Mouse (Mus musculus) heart, embryonic 15.5 days (tissue): Measurements from ENCODE around the gene Tcn2. TPM values are rescaled to one million over a fixed set of nuclear protein-coding genes. Genes with fewer than 3 reads are reported as not detected.
A peak's percentile ranks its signal among the peaks of the same experiment; 100 is the strongest.

Experiments used
- ATAC-seq: fragments of 200-750 bp; cut with Nextera tagmentation; replicated peaks from 2 replicates; pipeline ENCODE4 v1.8.0; 2017; ENCODE audit warnings: low read depth, moderate TSS enrichment; ENCODE audit not compliant: insufficient number of reproducible peaks, insufficient read depth, low FRiP score
- H3K27ac ChIP-seq: fragments of 300-500 bp; sonication (generic); 2 replicates; pipeline ENCODE4 v1.5.1; 2015; ENCODE audit warnings: mild to moderate bottlenecking, inconsistent platforms
- H3K27me3 ChIP-seq: fragments of 300-500 bp; sonication (generic); 2 replicates; pipeline ENCODE4 v1.6.1; 2015; ENCODE audit warnings: inconsistent platforms
- H3K36me3 ChIP-seq: fragments of 300-500 bp; sonication (generic); 2 replicates; pipeline ENCODE4 v1.6.1; 2015; ENCODE audit warnings: mild to moderate bottlenecking, inconsistent platforms
- H3K4me1 ChIP-seq: fragments of 300-500 bp; sonication (generic); replicated peaks from 2 replicates; pipeline ENCODE4 v1.6.1; 2015; ENCODE audit warnings: inconsistent platforms
- H3K4me2 ChIP-seq: fragments of 300-500 bp; sonication (generic); 2 replicates; pipeline ENCODE4 v1.6.1; 2015; ENCODE audit warnings: inconsistent platforms, mild to moderate bottlenecking, moderate library complexity
- H3K4me3 ChIP-seq: fragments of 300-500 bp; sonication (generic); 2 replicates; pipeline ENCODE4 v1.5.1; 2015; ENCODE audit warnings: mild to moderate bottlenecking, inconsistent platforms
- H3K9ac ChIP-seq: fragments of 300-500 bp; sonication (generic); 2 replicates; pipeline ENCODE4 v1.6.1; 2015; ENCODE audit warnings: mild to moderate bottlenecking, inconsistent platforms
- H3K9me3 ChIP-seq: fragments of 300-500 bp; sonication (generic); replicated peaks from 2 replicates; pipeline ENCODE4 v1.6.1; 2016; ENCODE audit warnings: inconsistent platforms
- WGBS: fragments of 180-500 bp; shearing (Covaris S2); methylation state at CpG from one replicate; pipeline ENCODE4 v1.1.7; 2015; ENCODE audit warnings: mixed read lengths; 5-methylcytosine and 5-hydroxymethylcytosine counted together
- polyA plus RNA-seq: library from polyadenylated mRNA; unstranded; fragments of >200 nt; fragmentation: Nextera tagmentation; extraction: Ambion mirVana; gene quantifications from 2 replicates; pipeline ENCODE4 v1.2.1, GENCODE M21; 2015

Gene Tcn2
- polyA plus RNA-seq: 64.0 and 73.4 TPM in 2 replicates

DNA sequence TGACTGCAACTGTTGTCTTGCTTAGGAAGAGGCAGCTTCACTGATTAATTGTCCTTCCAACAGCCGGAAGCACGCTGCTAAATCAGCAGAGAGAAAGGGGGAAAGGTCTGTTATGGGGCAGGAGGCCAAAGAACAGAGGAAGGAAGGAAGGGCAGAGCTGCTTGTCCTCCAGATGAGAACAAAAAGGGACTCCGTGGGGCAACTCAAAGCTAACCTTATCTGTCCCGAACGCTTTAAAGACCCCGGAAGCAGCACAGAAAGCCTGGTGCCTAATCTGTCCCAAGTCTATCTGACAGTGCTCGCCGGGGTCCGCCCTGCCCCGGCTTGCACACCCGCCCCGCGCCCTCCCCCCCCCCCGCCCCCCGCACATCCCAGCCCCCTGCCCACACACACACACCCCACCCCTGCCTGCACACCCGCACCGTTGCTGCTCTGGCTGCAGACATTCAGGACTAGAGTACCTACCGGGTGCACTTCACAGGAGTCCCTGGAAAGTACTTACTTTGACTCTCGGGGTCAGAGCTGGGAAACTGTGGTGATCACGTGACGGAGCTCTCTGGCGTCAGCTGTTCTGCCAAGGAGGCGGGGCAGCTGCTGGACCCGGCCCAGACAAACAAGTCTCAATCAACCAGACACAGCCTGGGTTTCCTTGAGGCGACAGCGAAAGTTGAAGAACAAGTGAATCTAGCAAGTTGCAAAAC is at the start of gene Tcn2:
Gene Tcn2, minus strand, starts transcription at position 649 of the 701 bp plus-strand sequence.
- H3K4me2 ChIP-seq: peak within 1 kb of the TSS; percentile 78
- WGBS: under 1% methylated on average over 22 of the region's 26 CpGs
- H3K27me3 ChIP-seq: no peaks in the 10 kb centered on the region
- H3K9me3 ChIP-seq: no peaks in the 10 kb centered on the region
- 0 out of 2 replicates have a peak, but pooled peaks cover 7% of the 10 kb centered on the region for H3K36me3 ChIP-seq
- peak within 1 kb of the TSS; percentile 62 for H3K9ac ChIP-seq
- peaks cover 17% of the 10 kb centered on the region for H3K4me1 ChIP-seq
- peak within 1 kb of the TSS; percentile 67 for H3K27ac ChIP-seq
- ATAC-seq: peak; percentile 85
- peak within 1 kb of the TSS; percentile 64 for H3K4me3 ChIP-seq

DNA sequence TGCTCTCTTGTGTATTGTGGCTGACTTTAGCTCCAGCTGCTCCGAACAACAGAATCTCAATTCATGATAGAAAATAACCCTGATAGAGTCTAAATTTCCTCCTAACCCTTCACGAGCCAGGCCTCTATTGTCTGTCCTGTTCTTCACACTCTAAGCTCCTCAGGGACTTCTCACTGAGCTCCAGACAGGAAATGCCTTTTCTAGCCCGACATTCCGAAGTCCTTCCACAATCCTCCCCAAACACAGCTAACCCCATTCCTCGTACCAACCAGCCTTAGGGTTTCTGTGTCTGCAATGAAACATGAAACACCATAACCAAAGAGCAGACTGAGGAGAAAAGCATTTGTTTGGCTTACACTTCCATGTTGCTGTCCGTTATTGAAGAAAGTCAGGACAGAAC is 49.6 kb upstream of the Tcn2 start:
- H3K9me3 ChIP-seq: no peaks in the 10 kb centered on the region
- H3K4me1 ChIP-seq: peaks cover 12% of the 10 kb centered on the region
- ATAC-seq: 0 out of 2 replicates have a peak, but pooled peaks have one; percentile 35
- peaks cover 24% of the 10 kb centered on the region for H3K27me3 ChIP-seq
- peaks cover 33% of the 10 kb centered on the region for H3K36me3 ChIP-seq
- H3K9ac ChIP-seq: no peak overlapping the region
- H3K27ac ChIP-seq: no peak overlapping the region
- WGBS: 53% methylated on average over 6 of the region's 6 CpGs
- H3K4me3 ChIP-seq: no peak overlapping the region
- no peak overlapping the region for H3K4me2 ChIP-seq

DNA sequence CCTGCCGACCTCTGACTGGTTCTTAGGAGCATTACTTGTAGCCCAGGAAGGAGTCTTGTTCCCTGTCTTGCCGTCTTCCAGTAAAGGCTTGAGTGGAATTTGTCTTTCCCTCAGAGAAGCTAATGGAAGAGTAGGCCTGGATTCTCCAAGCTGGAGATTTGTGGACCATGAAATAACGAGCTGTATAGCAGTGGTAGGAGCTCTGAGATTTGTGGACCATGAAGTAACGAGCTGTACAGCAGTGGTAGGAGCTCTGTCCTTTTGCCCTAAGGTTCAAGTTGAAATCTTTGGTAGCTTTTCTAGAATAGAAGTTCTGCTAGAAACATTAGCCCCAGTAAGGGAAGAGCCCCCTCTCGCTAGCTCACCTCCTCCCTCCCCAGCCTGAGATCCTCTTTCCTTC is 46.5 kb upstream of the Tcn2 start:
- Histone ChIP-seq H3K36me3 (peaks cover 63% of the 10 kb centered on the region), H3K27ac (no peak overlapping the region), H3K9ac (no peak overlapping the region), H3K4me1 (peaks cover 8% of the 10 kb centered on the region), H3K27me3 (peaks cover 6% of the 10 kb centered on the region), H3K4me3 (no peak overlapping the region), H3K4me2 (no peak overlapping the region), H3K9me3 (no peaks in the 10 kb centered on the region)
- 90% methylated on average over 5 of the region's 5 CpGs for WGBS
- ATAC-seq: no peak

DNA sequence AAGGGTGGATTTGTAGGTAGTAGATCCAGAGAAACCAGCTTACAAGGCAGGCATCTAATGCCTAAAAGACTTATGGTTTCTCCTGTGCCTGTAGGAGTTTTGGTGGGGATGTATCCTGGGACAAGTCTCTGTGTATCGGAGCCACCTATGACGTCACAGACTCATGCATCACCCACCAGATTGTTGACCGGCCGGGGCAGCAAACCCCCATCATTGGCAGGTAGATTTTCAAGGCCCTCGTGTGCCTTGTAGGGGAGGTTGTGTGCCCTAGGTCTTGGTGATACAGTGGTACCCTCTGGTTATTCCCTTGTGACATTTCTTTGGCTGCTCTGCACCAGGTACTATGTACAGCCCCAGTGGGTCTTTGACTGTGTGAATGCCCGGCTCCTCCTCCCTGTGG is 44.7 kb upstream of the Tcn2 start, which contains the start of gene 4930556J24Rik:
Gene 4930556J24Rik, minus strand, starts transcription at position 101 of the 400 bp plus-strand sequence.
- 93% methylated on average over 6 of the region's 6 CpGs for WGBS
- Histone ChIP-seq H3K9ac (no peak within 1 kb of the TSS), H3K27ac (no peak within 1 kb of the TSS), H3K27me3 (no peaks in the 10 kb centered on the region), H3K4me3 (no peak within 1 kb of the TSS), H3K4me2 (no peak within 1 kb of the TSS), H3K4me1 (no peaks in the 10 kb centered on the region), H3K9me3 (no peaks in the 10 kb centered on the region), H3K36me3 (peaks cover 78% of the 10 kb centered on the region)
- ATAC-seq: no peak

DNA sequence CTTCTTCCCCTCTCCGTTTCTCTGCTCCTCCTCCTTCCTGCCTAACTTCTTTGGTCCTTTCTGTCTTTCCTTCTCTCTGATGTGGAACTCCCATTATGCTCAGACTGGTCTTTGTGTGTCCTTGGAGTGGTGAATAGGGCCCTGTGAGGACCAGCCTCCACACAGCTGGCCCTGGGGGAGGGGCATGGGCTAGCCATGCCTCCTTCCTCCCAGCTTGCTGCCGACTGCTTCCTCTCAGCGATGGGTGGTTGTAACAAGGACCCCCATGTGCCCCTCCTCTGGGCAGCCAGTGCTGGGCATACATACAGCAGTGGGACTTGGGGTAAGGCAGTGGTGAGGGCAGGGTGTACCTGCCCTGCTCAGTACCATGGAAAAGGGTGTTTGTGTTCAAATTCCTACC is 42.4 kb upstream of the Tcn2 start:
- Histone ChIP-seq H3K4me2 (no peak overlapping the region), H3K36me3 (peaks cover 96% of the 10 kb centered on the region), H3K27me3 (no peaks in the 10 kb centered on the region), H3K27ac (no peak overlapping the region), H3K4me1 (no peaks in the 10 kb centered on the region), H3K9me3 (no peaks in the 10 kb centered on the region), H3K9ac (no peak overlapping the region), H3K4me3 (no peak overlapping the region)
- ATAC-seq: no peak
- WGBS: 72% methylated on average over 3 of the region's 3 CpGs

DNA sequence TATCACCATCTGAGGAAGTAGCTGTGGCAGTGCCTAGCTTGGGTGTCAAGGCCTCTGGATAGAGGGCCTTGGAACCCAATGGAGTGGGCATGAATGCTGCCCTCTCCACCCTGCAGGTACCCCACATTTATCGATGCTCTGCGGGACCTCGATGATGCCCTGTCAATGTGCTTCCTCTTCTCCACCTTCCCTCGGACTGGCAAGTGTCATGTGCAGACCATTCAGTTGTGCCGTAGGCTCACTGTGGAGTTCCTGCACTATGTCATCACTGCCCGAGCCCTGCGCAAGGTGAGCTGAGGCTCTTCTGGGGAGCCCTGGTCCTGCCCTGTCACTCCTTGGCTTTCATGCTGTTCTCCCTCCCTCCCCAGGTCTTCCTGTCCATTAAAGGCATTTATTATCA is 41.1 kb upstream of the Tcn2 start:
- no peak overlapping the region for H3K4me2 ChIP-seq
- peaks cover 92% of the 10 kb centered on the region for H3K36me3 ChIP-seq
- WGBS: 92% methylated on average over 7 of the region's 7 CpGs
- H3K4me3 ChIP-seq: no peak overlapping the region
- H3K9me3 ChIP-seq: no peaks in the 10 kb centered on the region
- H3K9ac ChIP-seq: no peak overlapping the region
- no peak for ATAC-seq
- H3K4me1 ChIP-seq: no peaks in the 10 kb centered on the region
- no peaks in the 10 kb centered on the region for H3K27me3 ChIP-seq
- no peak overlapping the region for H3K27ac ChIP-seq

DNA sequence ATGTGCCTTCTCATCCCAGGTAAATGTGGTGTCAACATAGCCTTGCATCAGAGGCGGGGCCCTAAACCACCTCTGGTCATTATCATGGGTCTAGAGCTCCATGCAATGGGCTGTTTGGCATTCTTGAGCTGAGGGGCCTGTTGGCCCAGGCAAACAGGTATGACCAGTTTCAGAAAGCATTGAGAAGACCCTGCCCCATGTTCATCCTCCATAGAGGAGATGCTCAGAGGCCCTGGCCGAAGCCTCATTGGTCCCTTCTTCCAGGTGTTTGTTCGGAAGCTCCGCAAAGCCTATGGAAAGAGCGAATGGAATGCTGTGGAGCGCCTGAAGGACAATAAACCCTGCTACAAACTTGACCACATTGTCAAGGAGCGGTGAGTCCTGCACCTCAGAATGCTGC is 38.4 kb upstream of the Tcn2 start:
- H3K27ac ChIP-seq: no peak overlapping the region
- H3K9me3 ChIP-seq: no peaks in the 10 kb centered on the region
- ATAC-seq: no peak
- H3K27me3 ChIP-seq: no peaks in the 10 kb centered on the region
- H3K4me1 ChIP-seq: peaks cover under 1% of the 10 kb centered on the region
- H3K4me2 ChIP-seq: no peak overlapping the region
- peaks cover 67% of the 10 kb centered on the region for H3K36me3 ChIP-seq
- 89% methylated on average over 7 of the region's 7 CpGs for WGBS
- no peak overlapping the region for H3K4me3 ChIP-seq
- H3K9ac ChIP-seq: no peak overlapping the region

DNA sequence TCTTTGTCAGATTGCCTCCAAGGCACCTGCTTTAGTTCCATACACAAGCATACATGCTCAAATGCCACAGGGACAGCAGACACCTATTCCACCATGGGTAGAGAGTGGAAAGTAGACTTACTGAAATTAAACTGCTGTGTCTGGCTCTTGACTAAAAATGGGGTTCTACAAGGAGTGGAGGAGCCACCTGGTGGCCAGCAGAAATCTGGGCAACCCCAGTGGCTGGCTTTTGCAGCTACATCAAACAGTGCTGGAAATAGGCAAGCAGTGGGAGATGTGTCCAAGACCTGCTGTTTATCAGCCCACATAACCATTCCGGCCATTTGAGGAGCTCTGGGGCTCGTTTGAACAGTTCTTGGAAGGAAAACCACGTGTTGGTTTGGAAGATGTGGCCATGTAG is 37.9 kb upstream of the Tcn2 start:
- Histone ChIP-seq H3K36me3 (peaks cover 62% of the 10 kb centered on the region), H3K27ac (no peak overlapping the region), H3K4me1 (peaks cover 6% of the 10 kb centered on the region), H3K9ac (no peak overlapping the region), H3K4me3 (no peak overlapping the region), H3K4me2 (no peak overlapping the region), H3K9me3 (no peaks in the 10 kb centered on the region), H3K27me3 (no peaks in the 10 kb centered on the region)
- 78% methylated on average over 3 of the region's 3 CpGs for WGBS
- ATAC-seq: no peak

DNA sequence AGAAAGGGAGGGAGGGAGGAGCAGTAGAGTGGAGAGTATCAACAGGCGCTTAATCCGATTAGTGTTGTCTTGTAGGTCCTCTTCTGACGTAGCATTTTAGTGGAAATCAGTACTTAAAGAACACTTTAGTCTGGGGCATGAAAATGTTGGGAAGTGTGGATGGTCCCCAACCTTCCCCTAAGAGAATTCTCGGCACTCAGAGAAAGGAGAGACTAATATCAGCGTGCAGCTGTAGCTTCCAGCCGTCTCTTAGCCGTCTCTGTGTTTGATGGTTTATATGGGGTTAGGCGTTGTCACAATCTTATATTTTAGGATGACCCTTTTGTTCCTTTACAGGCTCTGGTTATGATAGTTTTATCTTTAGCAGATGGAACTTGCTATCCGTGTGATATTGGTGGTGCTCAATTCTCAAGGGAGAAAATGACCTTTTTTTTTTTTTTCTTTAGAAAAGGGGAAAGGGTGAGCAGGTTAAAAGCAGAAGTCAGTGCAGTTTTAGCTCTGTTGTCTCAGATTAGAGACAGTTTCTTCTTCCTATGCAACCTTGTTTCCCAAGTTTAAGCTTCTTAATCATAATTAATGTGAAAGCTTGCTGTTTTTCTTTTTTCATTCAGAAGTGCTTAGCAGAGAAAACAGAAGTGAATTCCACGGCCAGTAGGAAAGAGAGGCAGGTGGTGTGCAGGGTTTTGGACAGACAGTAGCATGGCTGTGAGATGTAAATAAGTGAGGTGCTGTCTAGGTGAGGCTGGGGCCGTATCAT is 32.6 kb upstream of the Tcn2 start:
- Histone ChIP-seq H3K4me2 (peak overlapping the region; percentile 83), H3K27ac (peak overlapping the region; percentile 69; the same call in 1 of the 2 replicates), H3K9me3 (no peaks in the 10 kb centered on the region), H3K36me3 (peaks cover 13% of the 10 kb centered on the region), H3K9ac (peak overlapping the region; percentile 72), H3K4me3 (peak overlapping the region; percentile 70), H3K27me3 (no peaks in the 10 kb centered on the region), H3K4me1 (peaks cover 17% of the 10 kb centered on the region)
- no peak for ATAC-seq
- 13% methylated on average over 11 of the region's 11 CpGs for WGBS

DNA sequence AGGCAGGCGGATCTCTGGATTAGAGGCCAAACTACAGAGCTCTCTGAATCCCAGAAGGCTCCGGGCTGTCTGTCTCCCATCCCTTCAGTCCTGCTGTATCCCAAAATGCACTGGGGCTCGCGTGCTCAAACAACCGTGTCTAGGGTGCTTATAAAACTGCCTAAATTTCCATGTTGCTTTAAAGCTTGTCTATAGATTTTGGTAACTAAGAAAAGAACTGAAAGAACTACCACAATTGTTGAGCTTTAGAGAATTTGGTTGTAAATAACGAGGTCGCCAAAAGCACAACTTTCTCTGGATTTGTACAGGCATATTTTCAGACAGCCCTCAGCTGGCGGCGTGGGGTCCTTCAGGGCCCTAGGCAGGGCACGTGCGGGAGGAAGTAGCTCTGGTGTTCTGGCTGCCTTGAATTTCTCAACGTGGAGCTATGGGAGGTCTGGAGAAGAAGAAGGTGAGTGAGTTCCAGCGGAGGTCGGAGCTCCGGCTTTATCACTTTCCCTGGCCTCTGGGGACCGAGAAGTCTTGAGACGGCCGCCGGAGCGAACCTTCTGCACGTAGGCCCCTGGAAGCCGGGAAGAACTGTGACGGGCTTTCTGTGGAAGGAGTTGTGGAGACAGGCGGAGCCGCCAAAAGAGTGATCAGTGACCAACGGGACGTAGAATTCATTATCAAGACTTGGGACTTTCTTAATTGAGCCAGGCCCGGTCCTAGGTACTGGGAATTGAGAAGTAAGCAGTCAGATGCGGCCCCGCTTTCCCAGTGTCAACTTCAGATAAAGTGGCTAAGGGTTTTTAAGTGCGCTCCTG is 31.9 kb upstream of the Tcn2 start, which contains the start of gene Pes1:
Gene Pes1, plus strand, starts transcription at position 366 of the 806 bp plus-strand sequence.
- H3K27ac ChIP-seq: peak within 1 kb of the TSS; percentile 69
- peak within 1 kb of the TSS; percentile 70 for H3K4me3 ChIP-seq
- under 1% methylated on average over 31 of the region's 31 CpGs for WGBS
- H3K4me2 ChIP-seq: peak within 1 kb of the TSS; percentile 83
- no peaks in the 10 kb centered on the region for H3K9me3 ChIP-seq
- peak within 1 kb of the TSS; percentile 72 for H3K9ac ChIP-seq
- ATAC-seq: peak; percentile 88
- H3K36me3 ChIP-seq: peaks cover 7% of the 10 kb centered on the region; the same call in 1 of the 2 replicates
- no peaks in the 10 kb centered on the region for H3K27me3 ChIP-seq
- H3K4me1 ChIP-seq: peaks cover 17% of the 10 kb centered on the region

DNA sequence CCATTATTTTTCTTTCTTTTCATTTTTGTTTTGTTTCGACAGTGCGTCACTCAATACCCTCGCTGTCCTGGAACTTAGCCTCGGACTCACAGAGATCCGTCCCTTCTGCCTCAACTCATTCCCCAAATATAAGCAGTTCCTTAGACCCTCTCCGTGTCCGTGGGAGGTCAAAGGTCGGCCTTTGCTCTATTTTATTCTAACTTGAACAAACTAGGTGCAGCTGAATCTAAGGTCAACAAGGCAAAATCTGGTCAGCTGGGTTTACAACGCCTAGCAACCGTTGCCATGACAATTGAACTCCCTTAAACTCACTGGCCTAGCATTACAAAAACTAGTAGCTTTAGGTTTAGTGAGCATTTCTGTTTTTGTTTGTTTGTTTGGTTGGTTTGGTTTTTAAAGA is 31.2 kb upstream of the Tcn2 start:
- H3K27me3 ChIP-seq: no peaks in the 10 kb centered on the region
- peaks cover 17% of the 10 kb centered on the region for H3K4me1 ChIP-seq
- H3K9ac ChIP-seq: no peak overlapping the region
- H3K36me3 ChIP-seq: peaks cover 3% of the 10 kb centered on the region; the same call in 1 of the 2 replicates
- peak overlapping the region; percentile 69 for H3K27ac ChIP-seq
- 81% methylated on average over 10 of the region's 10 CpGs for WGBS
- ATAC-seq: no peak
- no peaks in the 10 kb centered on the region for H3K9me3 ChIP-seq
- H3K4me2 ChIP-seq: peak overlapping the region; percentile 83
- H3K4me3 ChIP-seq: peak overlapping the region; percentile 70
